Mouse (Mus musculus): Measurements from ENCODE around the gene Snai1.

DNA sequence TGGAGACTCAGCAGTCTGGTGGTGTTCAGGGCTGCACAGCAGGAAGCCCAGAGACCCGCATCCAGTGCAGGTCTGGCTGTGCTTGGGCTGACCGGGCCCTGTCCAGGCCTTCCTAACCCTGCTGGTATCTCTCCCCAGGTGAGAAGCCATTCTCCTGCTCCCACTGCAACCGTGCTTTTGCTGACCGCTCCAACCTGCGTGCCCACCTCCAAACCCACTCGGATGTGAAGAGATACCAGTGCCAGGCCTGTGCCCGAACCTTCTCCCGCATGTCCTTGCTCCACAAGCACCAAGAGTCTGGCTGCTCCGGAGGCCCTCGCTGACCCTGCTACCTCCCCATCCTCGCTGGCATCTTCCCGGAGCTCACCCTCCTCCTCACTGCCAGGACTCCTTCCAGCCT lies 3.8 kb downstream of the Snai1 start:
- TF ChIP-seq POLR2A (IDR thresholded peaks at IDR 0.05; ENCODE audit: borderline replicate concordance, control insufficient read depth, low read depth, low read length) (no peak), CTCF (IDR thresholded peaks at IDR 0.05; ENCODE audit: control insufficient read depth, insufficient read depth, low read length) (no peak)

All from bone marrow, adult 2 months (tissue).